Mouse (Mus musculus) limb, embryonic 15.5 days (tissue): ENCODE results near the gene Mapkbp1. TPM values are rescaled to one million over a fixed set of nuclear protein-coding genes. Genes with fewer than 3 reads are reported as not detected.
A peak's percentile ranks its signal among the peaks of the same experiment; 100 is the strongest.

Source experiments
- ATAC-seq: fragments of 200-750 bp; cut with Nextera tagmentation; 2 replicates; pipeline ENCODE4 v1.8.0; 2017; ENCODE audit warnings: low read depth, moderate TSS enrichment; ENCODE audit not compliant: insufficient number of reproducible peaks, low FRiP score, low TSS enrichment
- H3K27ac ChIP-seq: fragments of 300-500 bp; sonication (generic); 2 replicates; pipeline ENCODE4 v1.5.1; 2015; ENCODE audit warnings: moderate library complexity, mild to moderate bottlenecking, inconsistent platforms
- H3K27me3 ChIP-seq: fragments of 300-500 bp; sonication (generic); 2 replicates; pipeline ENCODE4 v1.6.1; 2015; ENCODE audit warnings: inconsistent platforms
- H3K36me3 ChIP-seq: fragments of 300-500 bp; sonication (generic); 2 replicates; pipeline ENCODE4 v1.6.1; 2015; ENCODE audit warnings: inconsistent platforms
- H3K4me1 ChIP-seq: fragments of 300-500 bp; sonication (generic); 2 replicates; pipeline ENCODE4 v1.6.1; 2015; ENCODE audit warnings: inconsistent platforms
- H3K4me2 ChIP-seq: fragments of 300-500 bp; sonication (generic); 2 replicates; pipeline ENCODE4 v1.6.1; 2015; ENCODE audit warnings: mild to moderate bottlenecking, inconsistent platforms
- H3K4me3 ChIP-seq: fragments of 300-500 bp; sonication (generic); 2 replicates; pipeline ENCODE4 v1.5.1; 2015; ENCODE audit warnings: mild to moderate bottlenecking, inconsistent platforms
- H3K9ac ChIP-seq: fragments of 300-500 bp; sonication (generic); 2 replicates; pipeline ENCODE4 v1.6.1; 2015; ENCODE audit warnings: inconsistent platforms
- H3K9me3 ChIP-seq: fragments of 300-500 bp; sonication (generic); 2 replicates; pipeline ENCODE4 v1.6.1; 2016; ENCODE audit warnings: inconsistent platforms
- WGBS: fragments of 180-500 bp; shearing (Covaris S2); methylation state at CpG from one replicate; pipeline ENCODE4 v1.1.7; 2015; 5-methylcytosine and 5-hydroxymethylcytosine counted together
- polyA plus RNA-seq: library from polyadenylated mRNA; unstranded; fragments of >200 nt; fragmentation: Nextera tagmentation; extraction: Ambion mirVana; gene quantifications from 2 replicates; pipeline ENCODE4 v1.2.1, GENCODE M21; 2015

Mapkbp1 gene
- polyA plus RNA-seq, 1 experiment from 2014 or later: 4.0 TPM

- 0 out of 2 replicates have a peak, but pooled peaks have one; percentile 35 for ATAC-seq
- no peaks in the 10 kb centered on the region for H3K27me3 ChIP-seq
- H3K4me2 ChIP-seq: no peak overlapping the region
- H3K9me3 ChIP-seq: no peaks in the 10 kb centered on the region
- H3K9ac ChIP-seq: no peak overlapping the region
- no peak overlapping the region for H3K27ac ChIP-seq
- H3K4me1 ChIP-seq: no peaks in the 10 kb centered on the region
- no peak overlapping the region for H3K4me3 ChIP-seq
- WGBS: 76% methylated on average over 8 of the region's 8 CpGs
- H3K36me3 ChIP-seq: peaks cover 34% of the 10 kb centered on the region
Measured at GRCm38 (mm10) chr2:120011462-120012200, 39.1 kb downstream of the Mapkbp1 start.

- H3K36me3 ChIP-seq: peaks cover 45% of the 10 kb centered on the region
- H3K4me2 ChIP-seq: no peak overlapping the region
- H3K27me3 ChIP-seq: no peaks in the 10 kb centered on the region
- H3K9me3 ChIP-seq: no peaks in the 10 kb centered on the region
- no peak for ATAC-seq
- no peak overlapping the region for H3K27ac ChIP-seq
- no peak overlapping the region for H3K9ac ChIP-seq
- no peaks in the 10 kb centered on the region for H3K4me1 ChIP-seq
- 84% methylated on average over 13 of the region's 13 CpGs for WGBS
- H3K4me3 ChIP-seq: no peak overlapping the region
Measured at GRCm38 (mm10) chr2:120012924-120013323, 40.4 kb downstream of the Mapkbp1 start.

GRCm38 (mm10) chr2:120013831-120014486 lies 41.5 kb downstream of the Mapkbp1 start:
- Histone ChIP-seq H3K4me1 (no peaks in the 10 kb centered on the region), H3K36me3 (peaks cover 55% of the 10 kb centered on the region), H3K4me3 (no peak overlapping the region), H3K9me3 (no peaks in the 10 kb centered on the region), H3K4me2 (no peak overlapping the region), H3K27ac (no peak overlapping the region), H3K9ac (no peak overlapping the region), H3K27me3 (no peaks in the 10 kb centered on the region)
- 95% methylated on average over 2 of the region's 2 CpGs for WGBS
- ATAC-seq: no peak

- H3K9ac ChIP-seq: no peak overlapping the region
- H3K36me3 ChIP-seq: peaks cover 74% of the 10 kb centered on the region
- 90% methylated on average over 4 of the region's 4 CpGs for WGBS
Measured at GRCm38 (mm10) chr2:120015882-120016281, 43.4 kb downstream of the Mapkbp1 start.

GRCm38 (mm10) chr2:120017599-120017998 lies 45.1 kb downstream of the Mapkbp1 start:
- Histone ChIP-seq H3K4me2 (no peak overlapping the region), H3K4me3 (no peak overlapping the region), H3K9me3 (no peaks in the 10 kb centered on the region), H3K27me3 (no peaks in the 10 kb centered on the region), H3K9ac (no peak overlapping the region), H3K27ac (no peak overlapping the region), H3K36me3 (peaks cover 89% of the 10 kb centered on the region), H3K4me1 (no peaks in the 10 kb centered on the region)
- ATAC-seq: no peak
- 93% methylated on average over 12 of the region's 12 CpGs for WGBS

More at GRCm38 (mm10) chr2:120015882-120016281, 43.4 kb downstream of the Mapkbp1 start:
- ATAC-seq: no peak
- no peak overlapping the region for H3K27ac ChIP-seq
- H3K27me3 ChIP-seq: no peaks in the 10 kb centered on the region
- H3K4me1 ChIP-seq: no peaks in the 10 kb centered on the region
- H3K4me3 ChIP-seq: no peak overlapping the region
- H3K9me3 ChIP-seq: no peaks in the 10 kb centered on the region
- no peak overlapping the region for H3K4me2 ChIP-seq

- H3K27me3 ChIP-seq: no peaks in the 10 kb centered on the region
- no peak overlapping the region for H3K4me2 ChIP-seq
- WGBS: 86% methylated on average over 5 of the region's 5 CpGs
- H3K27ac ChIP-seq: no peak overlapping the region
- H3K4me1 ChIP-seq: peaks cover 14% of the 10 kb centered on the region
- H3K9ac ChIP-seq: no peak overlapping the region
- no peak for ATAC-seq
- H3K9me3 ChIP-seq: no peaks in the 10 kb centered on the region
- peaks cover 64% of the 10 kb centered on the region for H3K36me3 ChIP-seq
- no peak overlapping the region for H3K4me3 ChIP-seq
Measured at GRCm38 (mm10) chr2:120024337-120024736, 51.8 kb downstream of the Mapkbp1 start.

GRCm38 (mm10) chr2:120026984-120027949 lies 54.8 kb downstream of the Mapkbp1 start, which contains the start of the genes Jmjd7 and Gm28042:
Jmjd7 (plus strand) TSS chr2:120027483.
Gm28042 (plus strand) TSS chr2:120027493.
- peak within 1 kb of the TSS; percentile 53 for H3K4me2 ChIP-seq
- H3K9me3 ChIP-seq: no peaks in the 10 kb centered on the region
- no peaks in the 10 kb centered on the region for H3K27me3 ChIP-seq
- peaks cover 14% of the 10 kb centered on the region for H3K4me1 ChIP-seq
- 5% methylated on average over 50 of the region's 50 CpGs for WGBS
- H3K9ac ChIP-seq: peak within 1 kb of the TSS; percentile 63
- peak within 1 kb of the TSS; percentile 60 for H3K4me3 ChIP-seq
- peaks cover 54% of the 10 kb centered on the region for H3K36me3 ChIP-seq
- H3K27ac ChIP-seq: peak within 1 kb of the TSS; percentile 92
- ATAC-seq: peak; percentile 83

- ATAC-seq: no peak
- Histone ChIP-seq H3K27ac (peak overlapping the region; percentile 92), H3K9ac (peak overlapping the region; percentile 63), H3K9me3 (no peaks in the 10 kb centered on the region), H3K4me3 (peak overlapping the region; percentile 60), H3K4me2 (peak overlapping the region; percentile 53), H3K36me3 (peaks cover 50% of the 10 kb centered on the region), H3K27me3 (no peaks in the 10 kb centered on the region), H3K4me1 (peaks cover 14% of the 10 kb centered on the region)
- 40% methylated on average over 3 of the region's 3 CpGs for WGBS
Measured at GRCm38 (mm10) chr2:120027950-120028331, 55.4 kb downstream of the Mapkbp1 start.

- no peaks in the 10 kb centered on the region for H3K27me3 ChIP-seq
- no peak overlapping the region for H3K9ac ChIP-seq
- no peak overlapping the region for H3K4me2 ChIP-seq
- peaks cover 14% of the 10 kb centered on the region for H3K4me1 ChIP-seq
- ATAC-seq: no peak
- no peak overlapping the region for H3K4me3 ChIP-seq
- no peaks in the 10 kb centered on the region for H3K9me3 ChIP-seq
- 88% methylated on average over 8 of the region's 8 CpGs for WGBS
- peaks cover 45% of the 10 kb centered on the region for H3K36me3 ChIP-seq
- H3K27ac ChIP-seq: no peak overlapping the region
Measured at GRCm38 (mm10) chr2:120030380-120030779, 57.9 kb downstream of the Mapkbp1 start.

GRCm38 (mm10) chr2:120032726-120033467 lies 60.4 kb downstream of the Mapkbp1 start, which contains the start of gene Pla2g4b:
Pla2g4b (plus strand) TSS chr2:120033417.
- no peak within 1 kb of the TSS for H3K4me3 ChIP-seq
- no peak within 1 kb of the TSS for H3K4me2 ChIP-seq
- H3K9me3 ChIP-seq: no peaks in the 10 kb centered on the region
- H3K36me3 ChIP-seq: peaks cover 63% of the 10 kb centered on the region
- no peak for ATAC-seq
- peaks cover 5% of the 10 kb centered on the region for H3K4me1 ChIP-seq
- WGBS: 85% methylated on average over 12 of the region's 12 CpGs
- no peak within 1 kb of the TSS for H3K9ac ChIP-seq
- H3K27ac ChIP-seq: no peak within 1 kb of the TSS
- H3K27me3 ChIP-seq: no peaks in the 10 kb centered on the region

GRCm38 (mm10) chr2:120033726-120034125 lies 61.2 kb downstream of the Mapkbp1 start:
- Histone ChIP-seq H3K27ac (no peak overlapping the region), H3K9me3 (no peaks in the 10 kb centered on the region), H3K36me3 (peaks cover 71% of the 10 kb centered on the region), H3K4me2 (no peak overlapping the region), H3K9ac (no peak overlapping the region), H3K4me3 (no peak overlapping the region), H3K4me1 (no peaks in the 10 kb centered on the region), H3K27me3 (no peaks in the 10 kb centered on the region)
- no peak for ATAC-seq
- WGBS: 74% methylated on average over 5 of the region's 5 CpGs
